In genomic region chr11:67858518-67858917, GRCm38 (mm10) we compare ENCODE assay signal across 16 mouse cellular contexts.
"Had no signal": no experiment of that assay in that cellular context is flagged by ENCODE, and none has a peak within 500 bp of the region (broad histone marks: within the 10 kb centered on the region; RNA-seq: fewer than 3 reads in every experiment).

No protein-coding gene starts in this region.

- H3K9ac ChIP-seq: neural tube, embryonic 13.5 days; neural tube, embryonic 15.5 days; stomach, embryonic 15.5 days had no signal

- H3K36me3 ChIP-seq: neural tube, embryonic 13.5 days; neural tube, embryonic 15.5 days; stomach, embryonic 15.5 days had no signal

- H3K27me3 ChIP-seq: neural tube, embryonic 13.5 days; neural tube, embryonic 15.5 days; stomach, embryonic 15.5 days had no signal

- DNase-seq: retina, postnatal 1 day; right cerebral cortex, adult 18-20 months; right cerebral cortex, postnatal 14 days; right cerebral cortex, postnatal 25 days; right cerebral cortex, postnatal 4 days; spleen, adult 18-20 months; thymus, adult 18-20 months; thymus, adult 2 months; thymus, postnatal 14 days; thymus, postnatal 25 days; thymus, postnatal 36 days; thymus, postnatal 4 days had no signal

- H3K9me3 ChIP-seq: neural tube, embryonic 13.5 days; neural tube, embryonic 15.5 days; stomach, embryonic 15.5 days had no signal

- H3K27ac ChIP-seq: neural tube, embryonic 13.5 days; neural tube, embryonic 15.5 days; stomach, embryonic 15.5 days; stomach, postnatal 0 days had no signal

- H3K4me2 ChIP-seq: neural tube, embryonic 13.5 days; neural tube, embryonic 15.5 days; stomach, embryonic 15.5 days had no signal

- H3K4me3 ChIP-seq: neural tube, embryonic 13.5 days; neural tube, embryonic 15.5 days; stomach, embryonic 15.5 days had no signal
